In the genomic region with DNA sequence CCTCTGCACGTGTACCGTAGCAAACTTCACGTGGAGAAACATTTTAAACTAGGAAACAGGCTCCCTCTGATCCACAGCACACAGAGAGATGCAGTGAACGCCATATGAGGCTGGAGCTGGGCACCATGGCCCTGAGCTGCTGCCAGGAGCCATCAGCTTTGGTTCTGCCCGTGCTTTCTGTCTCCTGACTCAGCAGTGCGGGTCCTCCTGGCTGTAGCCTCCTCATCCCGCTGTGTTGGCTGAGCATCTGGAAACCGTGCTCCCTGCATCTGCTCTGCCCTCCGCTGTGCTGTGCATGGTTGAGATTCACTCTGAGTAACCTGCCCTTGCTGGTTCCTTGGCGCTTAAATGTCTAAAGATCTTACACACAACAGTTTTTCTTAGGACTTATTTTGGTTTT, we compare ENCODE assay signal across 15 mouse cellular contexts. TPM values are rescaled to one million over a fixed set of nuclear protein-coding genes. Genes with fewer than 3 reads are reported as not detected.
A peak's percentile ranks its signal among the peaks of the same experiment; 100 is the strongest.
DNase-seq lines count a peak whose midpoint lies in the region; ATAC-seq and TF ChIP-seq lines count a peak whose summit lies in the region.
"Had no signal": no experiment of that assay in that cellular context is flagged by ENCODE, and none has a peak within 500 bp of the region (broad histone marks: within the 10 kb centered on the region; RNA-seq: fewer than 3 reads in every experiment).

No protein-coding gene starts in this region.

- no peaks in the 10 kb centered on the region for H3K36me3 ChIP-seq in hindbrain, embryonic 15.5 days
- no peaks in the 10 kb centered on the region for H3K36me3 ChIP-seq in hindbrain, embryonic 11.5 days (ENCODE audit: control insufficient read depth, insufficient read depth, low read length)
- no peaks in the 10 kb centered on the region for H3K36me3 ChIP-seq in liver, adult 2 months (ENCODE audit: control insufficient read depth, insufficient read depth, low read length)
- no peaks in the 10 kb centered on the region for H3K36me3 ChIP-seq in liver, embryonic 11.5 days (ENCODE audit: control insufficient read depth, insufficient read depth, low read length)
- H3K36me3 ChIP-seq: embryonic facial prominence, embryonic 13.5 days; heart, embryonic 10.5 days had no signal

- ATAC-seq in hindbrain, embryonic 15.5 days (ENCODE audit: low FRiP score, low read depth): peak; percentile 49; the same call in 1 of the 2 replicates
- ATAC-seq in hindbrain, embryonic 11.5 days (ENCODE audit: low FRiP score): no peak
- no peak for ATAC-seq in liver, embryonic 11.5 days (replicated peaks; ENCODE audit: low FRiP score)
- ATAC-seq: intestine, embryonic 16.5 days had no signal

- peaks cover 14% of the 10 kb centered on the region for H3K4me1 ChIP-seq in hindbrain, embryonic 15.5 days (replicated peaks)
- no peaks in the 10 kb centered on the region for H3K4me1 ChIP-seq in hindbrain, embryonic 11.5 days (replicated peaks; ENCODE audit: control insufficient read depth, insufficient read depth, low read length)
- H3K4me1 ChIP-seq in liver, adult 2 months (ENCODE audit: control insufficient read depth, insufficient read depth, low read length): peaks cover 9% of the 10 kb centered on the region
- H3K4me1 ChIP-seq in liver, embryonic 11.5 days (replicated peaks; ENCODE audit: control insufficient read depth, insufficient read depth, low read length): peaks cover 4% of the 10 kb centered on the region; the same call in 1 of the 2 replicates

- no peak overlapping the region for H3K4me2 ChIP-seq in hindbrain, embryonic 15.5 days
- no peak overlapping the region for H3K4me2 ChIP-seq in hindbrain, embryonic 11.5 days (replicated peaks; ENCODE audit: low read depth, low read length)
- H3K4me2 ChIP-seq in liver, embryonic 11.5 days: no peak overlapping the region
- H3K4me2 ChIP-seq: embryonic facial prominence, embryonic 13.5 days had no signal

- no peaks in the 10 kb centered on the region for H3K79me2 ChIP-seq in liver, adult 2 months (ENCODE audit: control insufficient read depth, insufficient read depth, low read length)

- H3K27me3 ChIP-seq in hindbrain, embryonic 15.5 days: no peaks in the 10 kb centered on the region
- H3K27me3 ChIP-seq in hindbrain, embryonic 11.5 days (ENCODE audit: control insufficient read depth, insufficient read depth, low read length): no peaks in the 10 kb centered on the region
- no peaks in the 10 kb centered on the region for H3K27me3 ChIP-seq in liver, adult 2 months (ENCODE audit: control insufficient read depth, insufficient read depth, low read length)
- no peaks in the 10 kb centered on the region for H3K27me3 ChIP-seq in liver, embryonic 11.5 days (replicated peaks; ENCODE audit: control insufficient read depth, insufficient read depth, low read length)
- H3K27me3 ChIP-seq: embryonic facial prominence, embryonic 13.5 days had no signal

- DNase-seq in cerebellum, postnatal 25 days: peak; percentile 61 to 64
- DNase-seq in cerebellum, adult 8-10 months: no peak
- no peak for DNase-seq in hindbrain, embryonic 11.5 days (ENCODE audit: low spot score)
- DNase-seq in liver, adult 2 months (ENCODE audit: extremely low read depth, low read depth, low spot score): peak; percentile 5
- DNase-seq in liver, embryonic 11.5 days (ENCODE audit: low spot score): no peak
- peak; percentile 63 for DNase-seq in brain, embryonic 14.5 days (ENCODE audit: low read depth)
- no peak for DNase-seq in testis, postnatal 10 days (ENCODE audit: low spot score)
- DNase-seq: B cell, adult 2 months; gastrocnemius, postnatal 25 days; lung, postnatal 14 days; thymus, adult 2 months had no signal

- no peak overlapping the region for H3K9ac ChIP-seq in hindbrain, embryonic 15.5 days
- H3K9ac ChIP-seq in hindbrain, embryonic 11.5 days (ENCODE audit: low read depth, low read length): no peak overlapping the region
- H3K9ac ChIP-seq in liver, adult 2 months (ENCODE audit: low read depth, low read length): no peak overlapping the region
- H3K9ac ChIP-seq in liver, embryonic 11.5 days (ENCODE audit: low read depth, low read length): no peak overlapping the region
- H3K9ac ChIP-seq: embryonic facial prominence, embryonic 13.5 days had no signal

- WGBS in hindbrain, embryonic 15.5 days: 68% methylated on average over 10 of the region's 10 CpGs
- WGBS in hindbrain, embryonic 11.5 days: 83% methylated on average over 10 of the region's 10 CpGs
- WGBS in liver, adult 2 months: 77% methylated on average over 10 of the region's 10 CpGs
- 82% methylated on average over 10 of the region's 10 CpGs for WGBS in liver, embryonic 11.5 days

- TF ChIP-seq POLR2A in liver, adult 2 months (IDR thresholded peaks at IDR 0.05; ENCODE audit: extremely low read depth, insufficient read depth, low read length): no peak
- no peak for TF ChIP-seq POLR2A in brain, embryonic 14.5 days (IDR thresholded peaks at IDR 0.05; ENCODE audit: borderline replicate concordance, extremely low read depth, insufficient read depth, insufficient read length, poor library complexity, severe bottlenecking)

- H3K4me3 ChIP-seq in hindbrain, embryonic 15.5 days: no peak overlapping the region
- no peak overlapping the region for H3K4me3 ChIP-seq in hindbrain, embryonic 11.5 days (ENCODE audit: low read depth, low read length)
- no peak overlapping the region for H3K4me3 ChIP-seq in liver, adult 2 months (ENCODE audit: insufficient read depth, low read depth, low read length)
- no peak overlapping the region for H3K4me3 ChIP-seq in liver, embryonic 11.5 days (ENCODE audit: low read depth, low read length)
- H3K4me3 ChIP-seq: embryonic facial prominence, embryonic 13.5 days; heart, embryonic 10.5 days had no signal

- TF ChIP-seq CTCF in liver, adult 2 months (IDR thresholded peaks at IDR 0.05; ENCODE audit: low read depth, low read length): no peak
- TF ChIP-seq CTCF in brain, embryonic 14.5 days (IDR thresholded peaks at IDR 0.05; ENCODE audit: borderline replicate concordance, extremely low read depth, insufficient read depth, insufficient read length): no peak

- H3K9me3 ChIP-seq in hindbrain, embryonic 15.5 days: no peaks in the 10 kb centered on the region
- no peaks in the 10 kb centered on the region for H3K9me3 ChIP-seq in hindbrain, embryonic 11.5 days (ENCODE audit: control insufficient read depth, low read length)
- no peaks in the 10 kb centered on the region for H3K9me3 ChIP-seq in liver, embryonic 11.5 days (ENCODE audit: control insufficient read depth, low read length)
- H3K9me3 ChIP-seq: embryonic facial prominence, embryonic 13.5 days; heart, embryonic 10.5 days had no signal

- H3K27ac ChIP-seq in hindbrain, embryonic 15.5 days (replicated peaks): peak overlapping the region; percentile 54
- no peak overlapping the region for H3K27ac ChIP-seq in hindbrain, embryonic 11.5 days (ENCODE audit: low read depth, low read length)
- H3K27ac ChIP-seq in liver, adult 2 months (replicated peaks; ENCODE audit: insufficient read depth, low read depth, low read length): no peak overlapping the region
- H3K27ac ChIP-seq in liver, embryonic 11.5 days (ENCODE audit: low read depth, low read length): no peak overlapping the region
- H3K27ac ChIP-seq: embryonic facial prominence, embryonic 13.5 days; heart, embryonic 10.5 days had no signal

RNA-seq across cellular contexts. Expression of gene Zfp664, which starts 39.7 kb away (rescaled TPM):
- 103 and 108 TPM in 2 replicates for polyA plus RNA-seq in hindbrain, embryonic 15.5 days (2015; fragmentation: Nextera tagmentation; extraction: Ambion mirVana)
- polyA plus RNA-seq in hindbrain, embryonic 11.5 days (2014; fragmentation: Nextera tagmentation; extraction: Ambion mirVana): 150 and 168 TPM in 2 replicates
- total RNA-seq in liver, adult 2 months (2014; rRNA removed): 12.2 and 14.2 TPM in 2 replicates
- 5.3 and 6.1 TPM in 2 replicates for polyA plus RNA-seq in liver, adult 2 months (2012; rRNA removed)
- polyA plus RNA-seq in liver, embryonic 11.5 days (2014; fragmentation: Nextera tagmentation; extraction: Ambion mirVana): 35.6 and 42.3 TPM in 2 replicates
- polyA plus RNA-seq in brain, embryonic 14.5 days (2012; rRNA removed): 77.4 and 85.5 TPM in 2 replicates

RNA-seq across cellular contexts. Expression of gene Ccdc92, which starts 40.0 kb away (rescaled TPM):
- polyA plus RNA-seq in hindbrain, embryonic 15.5 days (2015; fragmentation: Nextera tagmentation; extraction: Ambion mirVana): 46.9 and 51.8 TPM in 2 replicates
- 14.7 and 21.1 TPM in 2 replicates for polyA plus RNA-seq in hindbrain, embryonic 11.5 days (2014; fragmentation: Nextera tagmentation; extraction: Ambion mirVana)
- total RNA-seq in liver, adult 2 months (2014; rRNA removed): 0.13 TPM in 1 of 2 replicates, not detected in the other
- 0.16 and 0.29 TPM in 2 replicates for polyA plus RNA-seq in liver, adult 2 months (2012; rRNA removed)
- polyA plus RNA-seq in liver, embryonic 11.5 days (2014; fragmentation: Nextera tagmentation; extraction: Ambion mirVana): 4.1 and 4.4 TPM in 2 replicates
- polyA plus RNA-seq in brain, embryonic 14.5 days (2012; rRNA removed): 27.1 and 36.6 TPM in 2 replicates

Comparison
In these comparisons a context has a peak if more than half of its experiments do, and no peak if none do; other contexts are left out.
1. DNase-seq: peak in cerebellum, postnatal 25 days (2 of 2), liver, adult 2 months (single experiment) and brain, embryonic 14.5 days (single experiment); none in cerebellum, adult 8-10 months (single experiment), hindbrain, embryonic 11.5 days (single experiment), liver, embryonic 11.5 days (single experiment) and testis, postnatal 10 days (single experiment).